Mouse (Mus musculus): ENCODE data around the gene Lsm12. TPM values are rescaled to one million over a fixed set of nuclear protein-coding genes. Genes with fewer than 3 reads are reported as not detected.

Lsm12 gene
- polyA plus RNA-seq, 1 experiment: 41.5 TPM

GRCm38 (mm10) chr11:102142355-102142754, 42.7 kb downstream of the Lsm12 start:
- no peaks in the 10 kb centered on the region for H3K36me3 ChIP-seq (ENCODE audit: control insufficient read depth, insufficient read depth, low read length)
- H3K4me3 ChIP-seq (ENCODE audit: control insufficient read depth, low read depth, low read length): no peak overlapping the region
- no peak overlapping the region for H3K27ac ChIP-seq (ENCODE audit: control insufficient read depth, insufficient read depth, low read depth, low read length)
- TF ChIP-seq CTCF (IDR thresholded peaks at IDR 0.05; ENCODE audit: control insufficient read depth, insufficient read depth, insufficient replicate concordance, low read depth, low read length) (no peak), POLR2A (IDR thresholded peaks at IDR 0.05; ENCODE audit: control insufficient read depth, low read depth, low read length) (no peak)
- H3K27me3 ChIP-seq (ENCODE audit: control insufficient read depth, insufficient read depth, low read length): peaks cover 3% of the 10 kb centered on the region; the same call in 1 of the 2 replicates
- H3K4me1 ChIP-seq (ENCODE audit: control insufficient read depth, insufficient read depth, low read length): peaks cover 19% of the 10 kb centered on the region

GRCm38 (mm10) chr11:102140508-102140907, 44.6 kb downstream of the Lsm12 start:
- no peak for TF ChIP-seq POLR2A (IDR thresholded peaks at IDR 0.05; ENCODE audit: control insufficient read depth, low read depth, low read length)
- TF ChIP-seq CTCF (IDR thresholded peaks at IDR 0.05; ENCODE audit: control insufficient read depth, insufficient read depth, insufficient replicate concordance, low read depth, low read length): no peak; the same call in 1 of the 2 replicates
- H3K4me1 ChIP-seq (ENCODE audit: control insufficient read depth, insufficient read depth, low read length): peaks cover 6% of the 10 kb centered on the region
- no peaks in the 10 kb centered on the region for H3K27me3 ChIP-seq (ENCODE audit: control insufficient read depth, insufficient read depth, low read length)
- no peak overlapping the region for H3K4me3 ChIP-seq (ENCODE audit: control insufficient read depth, low read depth, low read length)
- H3K36me3 ChIP-seq (ENCODE audit: control insufficient read depth, insufficient read depth, low read length): no peaks in the 10 kb centered on the region
- no peak overlapping the region for H3K27ac ChIP-seq (ENCODE audit: control insufficient read depth, insufficient read depth, low read depth, low read length)

- TF ChIP-seq CTCF (IDR thresholded peaks at IDR 0.05; ENCODE audit: control insufficient read depth, insufficient read depth, insufficient replicate concordance, low read depth, low read length) (peak; percentile 95; the same call in 1 of the 2 replicates), POLR2A (IDR thresholded peaks at IDR 0.05; ENCODE audit: control insufficient read depth, low read depth, low read length) (no peak)
These were observed 46.7 kb downstream of the Lsm12 start for GRCm38 (mm10) chr11:102138447-102138740.

GRCm38 (mm10) chr11:102137625-102138446, 47.3 kb downstream of the Lsm12 start:
- H3K4me3 ChIP-seq (ENCODE audit: control insufficient read depth, low read depth, low read length): no peak overlapping the region
- no peaks in the 10 kb centered on the region for H3K36me3 ChIP-seq (ENCODE audit: control insufficient read depth, insufficient read depth, low read length)
- no peak overlapping the region for H3K27ac ChIP-seq (ENCODE audit: control insufficient read depth, insufficient read depth, low read depth, low read length)
- TF ChIP-seq POLR2A (IDR thresholded peaks at IDR 0.05; ENCODE audit: control insufficient read depth, low read depth, low read length) (no peak), CTCF (IDR thresholded peaks at IDR 0.05; ENCODE audit: control insufficient read depth, insufficient read depth, insufficient replicate concordance, low read depth, low read length) (no peak)
- peaks cover 3% of the 10 kb centered on the region; the same call in 1 of the 2 replicates for H3K4me1 ChIP-seq (ENCODE audit: control insufficient read depth, insufficient read depth, low read length)
- H3K27me3 ChIP-seq (ENCODE audit: control insufficient read depth, insufficient read depth, low read length): no peaks in the 10 kb centered on the region

More at GRCm38 (mm10) chr11:102138447-102138740, 46.7 kb downstream of the Lsm12 start:
- H3K27me3 ChIP-seq (ENCODE audit: control insufficient read depth, insufficient read depth, low read length): no peaks in the 10 kb centered on the region
- no peaks in the 10 kb centered on the region for H3K36me3 ChIP-seq (ENCODE audit: control insufficient read depth, insufficient read depth, low read length)
- H3K27ac ChIP-seq (ENCODE audit: control insufficient read depth, insufficient read depth, low read depth, low read length): no peak overlapping the region
- H3K4me1 ChIP-seq (ENCODE audit: control insufficient read depth, insufficient read depth, low read length): peaks cover 3% of the 10 kb centered on the region; the same call in 1 of the 2 replicates
- no peak overlapping the region for H3K4me3 ChIP-seq (ENCODE audit: control insufficient read depth, low read depth, low read length)

- Histone ChIP-seq H3K4me3 (ENCODE audit: control insufficient read depth, low read depth, low read length) (no peak overlapping the region), H3K36me3 (ENCODE audit: control insufficient read depth, insufficient read depth, low read length) (no peaks in the 10 kb centered on the region), H3K4me1 (ENCODE audit: control insufficient read depth, insufficient read depth, low read length) (peaks cover 3% of the 10 kb centered on the region; the same call in 1 of the 2 replicates), H3K27ac (ENCODE audit: control insufficient read depth, insufficient read depth, low read depth, low read length) (no peak overlapping the region), H3K27me3 (ENCODE audit: control insufficient read depth, insufficient read depth, low read length) (no peaks in the 10 kb centered on the region)
- no peak for TF ChIP-seq POLR2A (IDR thresholded peaks at IDR 0.05; ENCODE audit: control insufficient read depth, low read depth, low read length)
- TF ChIP-seq CTCF (IDR thresholded peaks at IDR 0.05; ENCODE audit: control insufficient read depth, insufficient read depth, insufficient replicate concordance, low read depth, low read length): no peak
These were observed 50.6 kb downstream of the Lsm12 start for GRCm38 (mm10) chr11:102134516-102134915.

- H3K4me1 ChIP-seq (ENCODE audit: control insufficient read depth, insufficient read depth, low read length): no peaks in the 10 kb centered on the region
- TF ChIP-seq CTCF (IDR thresholded peaks at IDR 0.05; ENCODE audit: control insufficient read depth, insufficient read depth, insufficient replicate concordance, low read depth, low read length): no peak
- TF ChIP-seq POLR2A (IDR thresholded peaks at IDR 0.05; ENCODE audit: control insufficient read depth, low read depth, low read length): no peak
- no peak overlapping the region for H3K27ac ChIP-seq (ENCODE audit: control insufficient read depth, insufficient read depth, low read depth, low read length)
- H3K36me3 ChIP-seq (ENCODE audit: control insufficient read depth, insufficient read depth, low read length): no peaks in the 10 kb centered on the region
- no peak overlapping the region for H3K4me3 ChIP-seq (ENCODE audit: control insufficient read depth, low read depth, low read length)
- no peaks in the 10 kb centered on the region for H3K27me3 ChIP-seq (ENCODE audit: control insufficient read depth, insufficient read depth, low read length)
These were observed 67.7 kb downstream of the Lsm12 start for GRCm38 (mm10) chr11:102117386-102117785.

- Histone ChIP-seq H3K36me3 (ENCODE audit: control insufficient read depth, insufficient read depth, low read length) (no peaks in the 10 kb centered on the region), H3K4me1 (ENCODE audit: control insufficient read depth, insufficient read depth, low read length) (no peaks in the 10 kb centered on the region), H3K27ac (ENCODE audit: control insufficient read depth, insufficient read depth, low read depth, low read length) (no peak overlapping the region), H3K4me3 (ENCODE audit: control insufficient read depth, low read depth, low read length) (no peak overlapping the region), H3K27me3 (ENCODE audit: control insufficient read depth, insufficient read depth, low read length) (no peaks in the 10 kb centered on the region)
- TF ChIP-seq POLR2A (IDR thresholded peaks at IDR 0.05; ENCODE audit: control insufficient read depth, low read depth, low read length) (no peak), CTCF (IDR thresholded peaks at IDR 0.05; ENCODE audit: control insufficient read depth, insufficient read depth, insufficient replicate concordance, low read depth, low read length) (no peak)
These were observed 68.9 kb downstream of the Lsm12 start for GRCm38 (mm10) chr11:102116241-102116640.

Other genes with a start within 250 kb of the Lsm12 start
- gene Sost, start 218.3 kb downstream of the Lsm12 start, polyA plus RNA-seq (2012; rRNA removed): 2.4 and 6.4 TPM in 2 replicates
- gene Cfap97d1, start 201.0 kb downstream of the Lsm12 start, polyA plus RNA-seq (2012; rRNA removed): 72.2 and 94.1 TPM in 2 replicates
- gene Dusp3, start 198.3 kb downstream of the Lsm12 start, polyA plus RNA-seq (2012; rRNA removed): 249 and 266 TPM in 2 replicates
- gene Mpp3, start 156.8 kb downstream of the Lsm12 start, polyA plus RNA-seq (2012; rRNA removed): 11.0 and 14.7 TPM in 2 replicates
- gene Cd300lg, start 143.8 kb downstream of the Lsm12 start, polyA plus RNA-seq (2012; rRNA removed): 2.5 and 2.7 TPM in 2 replicates
- 1.2 and 1.5 TPM in 2 replicates for gene Mpp2, start 96.8 kb downstream of the Lsm12 start, polyA plus RNA-seq (2012; rRNA removed)
- gene Ppy, start 84.0 kb downstream of the Lsm12 start, polyA plus RNA-seq (2012; rRNA removed): not detected in 2 replicates
- gene Pyy, start 77.5 kb downstream of the Lsm12 start, polyA plus RNA-seq (2012; rRNA removed): 8.2 and 9.4 TPM in 2 replicates
- gene Nags, start 39.8 kb downstream of the Lsm12 start, polyA plus RNA-seq (2012; rRNA removed): 6.2 and 8.0 TPM in 2 replicates
- 13.3 and 15.1 TPM in 2 replicates for gene Tmem101, start 28.9 kb downstream of the Lsm12 start, polyA plus RNA-seq (2012; rRNA removed)
- 416 and 434 TPM in 2 replicates for gene G6pc3, start 4.3 kb upstream of the Lsm12 start, polyA plus RNA-seq (2012; rRNA removed)
- gene Hdac5, start 44.9 kb upstream of the Lsm12 start, polyA plus RNA-seq (2012; rRNA removed): 68.9 and 84.1 TPM in 2 replicates
- gene BC030867, start 63.6 kb upstream of the Lsm12 start, polyA plus RNA-seq (2012; rRNA removed): 31.8 and 48.5 TPM in 2 replicates
- 0.10 and 0.11 TPM in 2 replicates for gene Asb16, start 83.4 kb upstream of the Lsm12 start, polyA plus RNA-seq (2012; rRNA removed)
- 32.6 and 35.2 TPM in 2 replicates for gene Tmub2, start 99.6 kb upstream of the Lsm12 start, polyA plus RNA-seq (2012; rRNA removed)
- gene Atxn7l3, start 111.3 kb upstream of the Lsm12 start, polyA plus RNA-seq (2012; rRNA removed): 16.8 and 17.8 TPM in 2 replicates
- 8.6 and 8.9 TPM in 2 replicates for gene Ubtf, start 134.4 kb upstream of the Lsm12 start, polyA plus RNA-seq (2012; rRNA removed)
- gene Slc4a1, start 180.9 kb upstream of the Lsm12 start, polyA plus RNA-seq (2012; rRNA removed): not detected in 2 replicates
- 53.7 and 55.6 TPM in 2 replicates for gene Rundc3a, start 208.1 kb upstream of the Lsm12 start, polyA plus RNA-seq (2012; rRNA removed)
- gene Slc25a39, start 222.7 kb upstream of the Lsm12 start, polyA plus RNA-seq (2012; rRNA removed): 1,405 and 1,456 TPM in 2 replicates
- gene Grn, start 245.0 kb upstream of the Lsm12 start, polyA plus RNA-seq (2012; rRNA removed): 21.1 TPM in 2 replicates